Mouse (Mus musculus) lung, postnatal 25 days (tissue): ENCODE results near the gene Btbd7.

Source experiments
- DNase-seq: peaks from one replicate; pipeline ENCODE4 v3.0.0; 2022; ENCODE audit warnings: low spot score

Btbd7 gene

GRCm38 (mm10) chr12:102779452-102779851 lies 98.8 kb downstream of the Btbd7 start:
- no peak for DNase-seq

- DNase-seq, result no peak
Observed at GRCm38 (mm10) chr12:102778151-102778550, 100.1 kb downstream of the Btbd7 start.

GRCm38 (mm10) chr12:102776035-102776434 lies 102.2 kb downstream of the Btbd7 start:
- DNase-seq, result no peak

- DNase-seq, result no peak
Observed at GRCm38 (mm10) chr12:102772676-102773075, 105.6 kb downstream of the Btbd7 start.

- no peak for DNase-seq
Observed at GRCm38 (mm10) chr12:102771601-102772000, 106.7 kb downstream of the Btbd7 start.

DNA sequence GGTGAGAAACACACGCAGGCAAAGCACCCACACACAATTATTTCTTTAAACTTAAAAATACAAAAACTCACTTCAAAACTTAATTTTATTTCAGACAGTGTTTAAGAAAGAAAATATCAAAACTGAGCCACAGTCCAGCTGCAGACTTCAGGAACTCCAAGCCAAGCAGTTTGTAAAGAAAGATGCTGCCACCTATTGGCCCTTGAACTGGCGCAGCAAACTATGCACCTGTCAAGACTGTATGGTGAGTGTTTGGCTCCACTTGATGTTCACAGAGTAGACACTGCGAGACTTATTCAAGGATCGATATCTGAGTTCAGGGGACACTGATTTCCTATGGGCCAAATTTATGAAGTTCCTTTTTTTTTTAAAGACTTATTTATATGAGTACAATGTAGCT lies 109.3 kb downstream of the Btbd7 start:
- no peak for DNase-seq

DNA sequence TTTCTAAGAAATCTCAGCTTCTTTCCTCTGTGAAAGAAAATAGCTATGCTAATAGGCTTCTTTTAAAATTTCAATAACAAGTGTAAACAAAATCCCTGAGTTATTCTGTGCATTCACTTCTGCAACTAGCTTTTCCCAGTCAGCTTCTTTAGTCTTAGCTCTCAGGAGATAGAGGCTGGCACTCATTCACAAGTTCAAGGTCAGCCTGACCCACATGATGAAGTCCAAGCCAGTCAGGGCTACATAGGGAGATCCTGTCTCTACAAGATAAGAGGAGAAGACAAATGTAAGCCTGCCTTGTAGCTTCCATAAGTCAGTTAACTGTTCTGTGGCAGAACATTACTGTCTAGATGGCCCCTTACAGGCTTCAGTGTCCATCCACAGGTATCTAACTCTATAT lies 114.6 kb downstream of the Btbd7 start:
- DNase-seq, result no peak

- no peak for DNase-seq
Observed at GRCm38 (mm10) chr12:102761668-102762067, 116.6 kb downstream of the Btbd7 start.

DNA sequence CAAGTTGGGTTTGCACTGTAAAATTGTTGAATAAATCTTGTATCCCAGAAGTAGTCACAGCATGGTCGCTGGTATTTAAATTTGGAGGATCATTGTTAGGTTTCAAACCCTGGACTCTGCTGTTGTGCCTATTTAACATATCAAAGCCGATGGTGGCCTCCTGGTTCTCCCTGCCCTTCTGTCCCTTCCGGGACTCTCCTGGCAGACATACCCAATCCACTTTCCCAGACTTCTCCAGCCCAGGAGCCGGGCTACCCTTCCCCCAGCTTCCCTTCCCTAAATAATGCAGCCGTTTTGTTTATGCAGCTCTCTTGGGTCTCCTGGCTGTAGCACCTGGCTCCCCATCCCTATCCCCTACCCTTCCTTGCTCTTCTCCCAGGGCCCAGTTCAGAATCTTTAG lies 119.3 kb downstream of the Btbd7 start:
- no peak for DNase-seq

GRCm38 (mm10) chr12:102758403-102758756 lies 119.9 kb downstream of the Btbd7 start, which contains the start of gene Gm20604:
Gene Gm20604 (minus strand): TSS chr12:102758672.
- no peak for DNase-seq

DNA sequence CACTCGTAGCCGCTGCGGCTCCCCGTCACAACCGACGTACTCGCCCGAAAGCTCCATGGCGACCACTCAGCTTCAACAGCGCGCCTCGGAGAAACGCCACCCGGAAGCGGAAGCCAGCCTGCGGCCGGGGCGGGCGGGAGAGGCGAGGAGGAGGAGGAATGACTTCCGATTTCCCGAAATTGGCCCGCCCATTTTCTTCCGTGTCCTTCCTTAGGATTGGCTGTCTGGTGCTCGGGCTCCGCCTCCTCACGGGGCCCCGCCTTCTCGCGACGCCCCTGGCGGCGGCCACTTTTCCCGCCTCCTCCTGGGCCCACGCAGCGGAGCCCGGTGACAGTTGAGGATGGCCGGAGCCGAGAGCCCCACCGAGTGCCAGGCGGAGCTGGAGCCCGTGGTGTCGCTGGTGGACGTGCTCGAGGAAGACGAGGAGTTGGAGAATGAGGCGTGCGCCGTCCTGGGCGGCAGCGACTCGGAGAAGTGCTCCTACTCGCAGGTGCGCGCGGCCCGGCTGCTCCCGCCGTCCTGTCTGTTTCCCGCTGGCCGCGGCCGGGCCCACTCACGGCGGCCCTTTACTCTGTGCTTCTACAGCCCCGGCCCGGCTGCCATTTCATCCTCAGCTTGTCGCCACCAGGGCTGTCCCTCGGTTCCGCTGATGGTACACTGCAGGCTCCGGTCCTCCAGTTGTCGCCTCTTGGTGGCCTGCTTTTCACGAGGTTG lies 120.4 kb downstream of the Btbd7 start, which contains the start of the genes Gm28051, Gon7 and Ubr7:
Gene Gm28051, minus strand, starts transcription at position 77 of the 714 bp plus-strand sequence.
Gene Gon7, minus strand, starts transcription at position 115 of the 714 bp plus-strand sequence.
Gene Ubr7, plus strand, starts transcription at position 279 of the 714 bp plus-strand sequence.
- DNase-seq, result peak; percentile 97

DNA sequence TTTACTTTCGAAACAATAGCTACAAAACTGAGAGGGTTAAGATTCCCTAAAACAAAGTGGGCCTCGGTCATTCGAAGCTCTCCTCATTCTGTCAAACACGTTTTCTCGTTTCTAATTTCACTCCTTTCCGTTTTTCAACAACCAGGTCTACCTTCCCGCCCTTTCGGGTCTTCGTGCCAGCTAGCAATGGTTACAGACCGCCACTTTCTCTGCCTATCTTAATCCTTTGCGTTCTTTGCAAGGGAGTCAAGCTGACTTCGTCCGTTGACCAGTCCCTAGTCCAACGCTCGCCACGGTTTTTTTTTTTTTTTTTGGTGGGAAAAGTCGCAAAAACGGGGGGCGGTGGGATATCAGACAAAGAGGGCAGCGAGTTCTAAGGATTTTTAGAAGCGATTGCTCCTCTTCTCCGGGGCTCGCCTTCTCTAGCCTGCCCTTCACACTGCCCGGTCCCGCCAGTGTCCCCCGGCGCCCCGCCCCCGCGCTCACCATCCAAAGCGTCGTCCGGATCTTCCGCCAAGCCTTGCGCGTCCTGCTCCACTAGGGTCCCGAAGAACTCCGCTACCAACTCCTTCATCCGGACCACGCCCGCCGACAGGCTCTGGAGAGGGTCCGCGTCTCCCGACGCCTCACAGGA lies 121.1 kb downstream of the Btbd7 start:
- no peak for DNase-seq

DNA sequence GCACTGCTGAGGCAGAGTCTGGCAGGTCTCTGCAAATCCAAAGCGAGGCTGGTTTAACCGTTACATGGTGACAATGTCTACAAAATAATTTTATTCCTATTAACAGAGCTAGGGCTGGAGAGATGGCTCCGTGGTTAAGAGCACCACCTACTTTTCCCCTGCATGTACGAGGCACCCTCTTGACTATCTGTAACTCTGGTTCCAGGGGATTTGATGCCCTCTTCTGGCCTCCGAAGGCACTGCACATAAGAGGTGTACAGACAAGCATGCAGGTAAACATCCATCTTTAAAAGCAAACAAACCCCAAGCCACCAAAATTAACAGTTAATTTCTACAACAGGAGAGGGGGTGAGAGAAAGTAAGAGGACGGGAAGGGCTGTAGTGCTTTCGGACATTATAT lies 122.0 kb downstream of the Btbd7 start:
- DNase-seq, result no peak

DNA sequence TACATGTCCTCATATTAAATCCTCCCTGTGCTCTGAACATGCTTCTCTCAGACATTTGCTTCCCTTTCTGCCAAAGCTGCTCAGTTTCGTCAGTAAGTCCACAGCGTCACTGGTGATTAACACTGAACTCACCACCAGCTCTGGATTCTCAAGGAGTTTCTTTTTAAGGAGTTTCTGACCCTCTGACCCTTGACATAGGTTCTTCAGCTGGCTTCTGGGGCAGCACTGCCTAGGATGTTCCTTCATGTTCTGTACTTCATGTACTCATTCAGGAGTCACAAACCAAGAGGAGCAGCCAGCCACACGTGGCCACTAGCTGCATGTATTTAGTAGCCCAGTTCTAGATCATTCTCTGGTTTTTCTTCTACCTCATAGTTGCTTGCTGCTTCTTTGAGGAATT lies 130.0 kb downstream of the Btbd7 start:
- no peak for DNase-seq

- DNase-seq, result peak; percentile 38
Observed at GRCm38 (mm10) chr12:102744839-102745238, 133.4 kb downstream of the Btbd7 start.

DNA sequence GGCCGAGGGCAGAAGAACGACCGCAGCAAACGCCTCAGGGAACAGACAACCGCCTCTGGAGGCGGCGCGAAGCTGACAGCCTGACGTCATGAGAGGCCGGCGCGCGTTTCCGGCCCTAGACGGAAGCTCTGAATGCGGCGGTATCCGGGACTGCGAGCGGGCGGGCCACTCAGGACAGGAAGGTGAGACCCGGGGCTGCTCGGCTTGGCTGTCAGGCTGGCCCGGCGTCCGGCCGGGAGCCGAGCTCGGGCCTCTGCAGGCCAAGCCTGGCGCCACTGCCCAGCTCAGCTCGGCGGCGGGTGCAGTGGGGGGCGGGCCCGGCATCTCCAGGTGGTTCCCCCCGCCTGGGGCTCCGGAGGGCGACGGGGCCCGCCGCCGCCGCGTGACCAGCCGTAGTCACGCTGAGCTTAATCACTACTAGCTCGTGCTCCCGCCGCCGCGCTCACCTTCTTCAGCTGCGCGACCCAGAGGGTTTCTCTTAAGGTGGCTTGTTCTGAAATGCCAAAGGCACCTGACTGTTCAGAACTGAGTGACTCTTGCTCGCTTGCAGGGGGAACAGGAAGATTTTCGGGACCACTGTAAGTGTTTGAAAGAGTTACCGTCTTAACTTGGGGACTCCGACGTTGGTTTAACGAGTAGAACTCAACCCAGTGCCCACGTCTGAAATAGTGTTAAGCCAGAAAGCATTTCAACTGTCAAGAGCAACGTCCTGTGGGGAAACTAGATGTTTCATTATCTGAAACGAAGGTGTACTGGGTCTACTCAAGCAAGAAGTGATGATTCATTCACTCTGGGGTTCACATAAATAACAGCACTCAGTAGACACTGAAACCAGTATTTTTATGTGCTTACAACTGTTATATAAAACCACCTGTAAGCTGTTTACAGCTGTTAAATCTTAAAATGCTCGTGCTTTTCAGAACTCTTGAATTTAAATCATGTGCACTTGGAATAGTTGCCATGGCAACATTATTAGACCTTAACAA lies 134.4 kb downstream of the Btbd7 start, which contains the start of the genes Moap1 and Tmem251:
Gene Moap1, minus strand, starts transcription at position 73 of the 986 bp plus-strand sequence.
Gene Tmem251, plus strand, starts transcription at position 174 of the 986 bp plus-strand sequence.
- peak; percentile 93 for DNase-seq

DNA sequence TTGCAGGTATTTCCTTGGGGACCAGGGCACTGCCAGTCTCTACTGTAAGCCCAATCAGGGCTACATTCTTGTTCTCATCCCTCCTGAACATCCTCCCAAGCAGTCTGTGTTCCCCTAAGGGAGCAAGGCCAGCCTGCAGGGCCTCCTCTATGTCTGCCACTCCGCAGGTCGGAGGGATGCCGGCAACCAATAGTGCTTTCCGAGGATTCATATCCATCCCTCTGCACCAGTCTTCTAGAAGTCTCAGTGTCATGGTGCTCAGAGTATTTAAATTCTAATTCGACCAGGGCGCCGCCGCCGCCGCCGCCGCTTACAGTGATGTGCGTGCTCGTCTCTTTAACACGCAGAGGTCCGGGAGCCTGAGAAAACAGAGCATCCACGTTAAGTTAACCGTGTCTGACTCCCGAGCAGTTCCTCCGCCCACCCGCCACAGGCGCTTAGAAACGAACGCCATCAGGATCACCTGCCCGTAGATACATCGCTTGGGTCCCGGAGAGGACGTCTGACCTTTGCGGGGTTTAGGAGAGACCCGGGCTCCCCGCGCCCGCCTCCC lies 135.2 kb downstream of the Btbd7 start:
- no peak for DNase-seq

DNA sequence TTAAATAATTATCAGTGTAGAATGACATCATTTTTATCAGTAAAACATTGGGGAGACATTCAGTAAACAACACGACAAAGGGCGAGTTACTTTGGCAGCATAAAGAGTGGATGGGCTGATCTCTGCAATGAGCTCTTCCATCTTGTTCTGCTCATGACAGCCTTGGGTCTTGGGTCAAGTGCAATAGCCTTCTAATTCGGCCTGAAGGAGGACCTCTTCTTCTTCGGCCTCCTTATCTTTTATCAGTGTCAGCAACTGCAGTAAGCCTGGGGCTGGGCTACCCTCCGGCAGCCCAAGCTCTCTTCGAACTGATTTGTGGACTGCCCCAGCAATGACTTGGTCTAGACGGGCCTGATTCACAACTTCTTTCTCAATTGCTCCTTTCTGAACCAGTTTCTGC lies 136.2 kb downstream of the Btbd7 start:
- DNase-seq, result no peak

DNA sequence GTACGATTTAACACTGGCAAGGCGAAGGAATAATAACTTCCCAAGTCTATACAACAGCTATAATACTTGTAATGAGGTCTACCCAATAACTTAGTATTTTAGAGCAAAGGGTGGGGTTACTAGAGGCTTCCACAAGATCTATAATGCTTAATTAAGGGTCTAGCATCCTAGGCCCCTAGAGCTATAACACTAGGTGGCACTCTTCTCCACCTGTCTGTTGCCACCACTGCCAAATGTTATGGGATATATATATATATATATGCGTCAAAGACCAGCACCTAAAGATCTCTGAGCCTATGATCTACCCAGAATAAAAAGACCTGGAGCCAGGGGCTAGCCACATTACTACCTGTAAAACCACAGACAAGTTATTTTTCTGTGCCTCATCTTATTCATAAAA lies 138.0 kb downstream of the Btbd7 start:
- peak; percentile 20 for DNase-seq

DNA sequence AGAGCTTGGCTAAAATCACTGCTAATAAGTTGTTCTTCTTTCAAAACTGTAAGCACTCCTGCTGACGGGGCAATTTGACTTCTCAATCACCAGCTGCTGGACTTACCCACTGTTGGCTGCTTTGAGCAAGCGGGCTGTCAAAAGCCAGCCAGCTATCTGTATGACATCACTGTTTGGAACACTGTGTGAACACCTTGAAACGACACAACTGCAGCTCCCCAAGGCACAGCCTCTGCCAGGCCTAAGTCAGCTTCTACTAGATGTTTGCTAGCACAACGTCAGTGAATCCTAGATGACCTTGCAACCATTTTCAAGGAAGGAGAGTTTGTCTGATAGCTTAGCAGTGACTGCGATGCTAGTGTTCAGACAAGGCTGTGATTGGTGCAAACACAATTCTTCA lies 139.2 kb downstream of the Btbd7 start:
- no peak for DNase-seq

DNA sequence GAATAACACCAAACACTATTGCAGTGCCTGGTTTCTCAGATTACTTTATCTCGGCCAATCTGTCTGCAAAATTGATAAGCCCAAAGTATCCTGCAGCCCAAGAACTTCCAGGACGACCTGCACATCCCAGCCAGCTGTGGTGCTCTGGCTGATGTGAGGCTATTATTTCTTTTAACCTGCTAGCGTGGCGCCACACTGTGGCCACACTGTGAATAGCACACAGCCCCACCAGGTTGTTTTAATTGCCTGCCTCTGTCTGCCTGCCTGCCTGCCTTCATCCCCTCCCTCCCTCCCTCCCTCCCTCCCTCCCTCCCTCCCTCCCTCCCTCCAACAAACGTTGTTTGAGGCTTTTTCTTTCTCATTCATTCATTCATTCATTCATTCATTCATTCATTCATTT lies 144.9 kb downstream of the Btbd7 start:
- DNase-seq, result peak; percentile 49
